Mouse (Mus musculus) MEL (cell line): ENCODE results near the gene Wars.

Experiments used
- CHD2 ChIP-seq: IDR thresholded peaks from 2 replicates; pipeline ENCODE4 v1.6.1; 2011; ENCODE audit warnings: low read length, improper control_type of control experiment
- CTCF ChIP-seq, 3 experiments: IDR thresholded peaks in 2 of 3; conservative IDR thresholded peaks in 1 of 3; 2 replicates each; pipeline ENCODE4 v1.5.1; 2011 to 2012; ENCODE audit warnings: low read length in 3 of 3, low read depth in 2 of 3, mild to moderate bottlenecking in 2 of 3, improper control_type of control experiment in 1 of 3, inconsistent platforms in 1 of 3, mixed read lengths in 1 of 3, moderate library complexity in 1 of 3; ENCODE audit not compliant: control insufficient read depth in 1 of 3, insufficient read depth in 1 of 3, poor library complexity in 1 of 3, severe bottlenecking in 1 of 3
- ELF1 ChIP-seq: IDR thresholded peaks from 2 replicates; pipeline ENCODE4 v1.6.1; 2014; ENCODE audit warnings: low read depth, mild to moderate bottlenecking, inconsistent platforms, low read length, improper control_type of control experiment, moderate library complexity
- EP300 ChIP-seq, 2 experiments: IDR thresholded peaks; 2 replicates each; pipeline ENCODE4 v1.6.1; 2011; ENCODE audit warnings: improper control_type of control experiment in 2 of 2, low read length in 2 of 2, low read depth in 1 of 2, mild to moderate bottlenecking in 1 of 2
- KAT2A ChIP-seq: conservative IDR thresholded peaks from 2 replicates; pipeline ENCODE4 v1.6.1; 2012; ENCODE audit warnings: low read depth, low read length, improper control_type of control experiment, inconsistent platforms
- MAFK ChIP-seq: IDR thresholded peaks from 2 replicates; pipeline ENCODE4 v1.6.1; 2011; ENCODE audit warnings: low read depth, mild to moderate bottlenecking, low read length, improper control_type of control experiment, borderline replicate concordance
- POLR2A ChIP-seq, 2 experiments: IDR thresholded peaks; 2 replicates each; pipeline ENCODE4 v1.6.1; 2011 to 2012; ENCODE audit warnings: low read length in 2 of 2, mild to moderate bottlenecking in 2 of 2, control low read depth in 1 of 2, improper control_type of control experiment in 1 of 2, low read depth in 1 of 2, moderate library complexity in 1 of 2; ENCODE audit not compliant: control insufficient read depth in 1 of 2, insufficient read depth in 1 of 2, poor library complexity in 1 of 2
- POLR2AphosphoS2 ChIP-seq: IDR thresholded peaks from 2 replicates; pipeline ENCODE4 v1.6.1; 2011; ENCODE audit warnings: low read length, improper control_type of control experiment
- RCOR1 ChIP-seq: IDR thresholded peaks from 2 replicates; pipeline ENCODE4 v1.6.1; 2012; ENCODE audit warnings: low read depth, mild to moderate bottlenecking, inconsistent platforms, low read length, improper control_type of control experiment
- SIN3A ChIP-seq: IDR thresholded peaks from 2 replicates; pipeline ENCODE4 v1.6.1; 2012; ENCODE audit warnings: low read length, improper control_type of control experiment, inconsistent platforms
- UBTF ChIP-seq: IDR thresholded peaks from 2 replicates; pipeline ENCODE4 v1.6.1; 2012; ENCODE audit warnings: low read depth, mild to moderate bottlenecking, inconsistent platforms, low read length, improper control_type of control experiment, moderate library complexity, borderline replicate concordance; ENCODE audit not compliant: insufficient read depth
- USF1 ChIP-seq: IDR thresholded peaks from 2 replicates; pipeline ENCODE4 v1.6.1; 2014; ENCODE audit warnings: low read depth, mild to moderate bottlenecking, inconsistent platforms, low read length, improper control_type of control experiment, moderate library complexity
- ZC3H11A ChIP-seq: IDR thresholded peaks from 2 replicates; pipeline ENCODE4 v1.6.1; 2012; ENCODE audit warnings: low read depth, mild to moderate bottlenecking, inconsistent platforms, low read length, improper control_type of control experiment

DNA sequence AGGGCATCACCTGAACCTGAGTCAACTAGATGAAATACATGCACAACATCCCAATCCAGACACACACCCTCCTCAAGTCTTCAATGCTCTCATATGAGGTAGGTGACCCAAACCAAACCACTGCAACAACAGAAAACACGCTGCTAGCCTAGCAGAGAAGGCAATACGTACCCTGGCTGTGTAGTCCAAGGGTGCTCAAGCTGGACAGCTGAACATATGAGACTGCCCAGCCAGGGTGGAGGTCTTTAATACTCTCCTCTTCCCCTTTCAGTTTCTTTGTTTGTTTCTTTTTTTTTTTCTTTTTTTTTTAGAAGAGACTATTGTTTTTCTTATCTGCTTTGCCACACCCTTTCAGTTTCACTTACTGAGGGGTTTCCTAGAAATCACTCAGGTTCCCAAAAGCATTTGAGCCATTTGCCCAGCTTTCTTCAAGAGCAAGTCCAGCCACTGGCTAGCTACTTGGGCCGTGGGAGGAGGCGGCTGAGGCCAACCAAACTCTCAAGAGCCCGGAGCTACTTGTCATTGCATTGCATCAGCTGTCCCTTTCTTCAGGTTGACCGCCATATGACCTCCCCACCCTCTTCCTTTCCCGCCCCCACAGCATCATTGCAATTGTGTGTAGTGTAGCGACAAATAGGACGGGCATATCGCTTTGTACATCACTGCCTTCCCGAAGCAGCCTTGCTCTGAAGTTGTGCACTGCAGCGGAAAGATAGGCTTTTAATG is 822 bp downstream of the Wars start, which contains the start of gene Wdr25:
- TF ChIP-seq CTCF (IDR thresholded peaks at IDR 0.05 in 2 of 3, conservative IDR thresholded peaks at IDR 0.05 in 1 of 3; ENCODE audit: control insufficient read depth in 1 of 3, insufficient read depth in 1 of 3, low read depth in 2 of 3, low read length in 3 of 3, poor library complexity in 1 of 3, severe bottlenecking in 1 of 3) (no peak), EP300 (IDR thresholded peaks at IDR 0.05; ENCODE audit: low read depth in 1 of 2, low read length in 2 of 2) (no peak), KAT2A (no peak), ELF1 (no peak), POLR2A (IDR thresholded peaks at IDR 0.05; ENCODE audit: control insufficient read depth in 1 of 2, insufficient read depth in 1 of 2, low read depth in 1 of 2, low read length in 2 of 2, poor library complexity in 1 of 2) (no peak), RCOR1 (no peak), SIN3A (no peak), CHD2 (no peak), USF1 (no peak), MAFK (no peak), POLR2AphosphoS2 (no peak), ZC3H11A (no peak), UBTF (no peak)
